ENCODE assay signal across 30 mouse cellular contexts in the genomic region with DNA sequence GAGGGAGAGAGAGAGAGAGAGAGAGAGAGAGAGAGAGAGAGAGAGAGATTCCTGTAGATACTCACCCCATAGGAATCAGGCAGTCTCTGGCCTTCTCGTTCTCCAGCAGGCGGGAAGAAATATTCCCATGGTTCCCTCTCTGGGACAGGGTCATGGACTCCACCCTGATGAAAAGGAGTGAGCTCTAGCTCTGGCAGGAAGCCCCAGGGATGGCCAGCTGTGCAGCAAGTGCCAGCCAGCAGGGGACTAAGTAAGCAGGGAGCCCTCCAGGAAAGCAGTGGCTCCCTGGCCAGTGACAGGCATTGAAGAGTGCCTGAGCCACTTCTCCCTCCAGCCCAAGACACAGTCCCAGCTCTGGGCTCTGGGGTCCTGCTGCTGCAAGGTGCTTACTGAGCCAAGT. TPM values are rescaled to one million over a fixed set of nuclear protein-coding genes. Genes with fewer than 3 reads are reported as not detected.
"Had no signal": no experiment of that assay in that cellular context is flagged by ENCODE, and none has a peak within 500 bp of the region (broad histone marks: within the 10 kb centered on the region; RNA-seq: fewer than 3 reads in every experiment).

No protein-coding gene starts in this region.

- H3K4me1 ChIP-seq: heart, embryonic 13.5 days; hindbrain, embryonic 15.5 days; limb, embryonic 13.5 days had no signal

- DNase-seq: forebrain, postnatal 0 days; gastrocnemius, postnatal 14 days; gastrocnemius, postnatal 36 days; heart, adult 11 months; heart, adult 2 months; heart, postnatal 14 days; heart, postnatal 36 days; kidney, adult 11 months; kidney, adult 8-10 months; kidney, postnatal 14 days; layer of hippocampus, adult 9-11 months; layer of hippocampus, postnatal 36 days; left cerebral cortex, postnatal 4 days had no signal

- H3K4me2 ChIP-seq: heart, embryonic 11.5 days; heart, embryonic 13.5 days; heart, embryonic 15.5 days; hindbrain, embryonic 15.5 days; limb, embryonic 13.5 days; limb, embryonic 15.5 days; liver, embryonic 11.5 days had no signal

- H3K27ac ChIP-seq: heart, adult 2 months; heart, embryonic 13.5 days; heart, embryonic 15.5 days; hindbrain, embryonic 15.5 days; hindbrain, postnatal 0 days; limb, embryonic 13.5 days; limb, embryonic 15.5 days; liver, embryonic 14.5 days had no signal

- H3K9me3 ChIP-seq: heart, embryonic 13.5 days; heart, embryonic 15.5 days; hindbrain, embryonic 15.5 days; limb, embryonic 13.5 days; limb, embryonic 15.5 days had no signal

- H3K36me3 ChIP-seq: heart, embryonic 13.5 days; heart, embryonic 15.5 days; hindbrain, embryonic 15.5 days; limb, embryonic 13.5 days; limb, embryonic 15.5 days had no signal

- H3K4me3 ChIP-seq: heart, adult 2 months; heart, embryonic 13.5 days; heart, embryonic 15.5 days; hindbrain, embryonic 15.5 days; limb, embryonic 13.5 days; limb, embryonic 15.5 days had no signal

- ATAC-seq: forebrain, postnatal 0 days; hindbrain, postnatal 0 days; intestine, embryonic 16.5 days had no signal

- H3K9ac ChIP-seq: forebrain, postnatal 0 days; heart, embryonic 13.5 days; heart, embryonic 15.5 days; hindbrain, embryonic 15.5 days; limb, embryonic 13.5 days; limb, embryonic 15.5 days; liver, embryonic 14.5 days had no signal

RNA-seq across cellular contexts. Expression of gene Gm47289, which starts 7.2 kb away (rescaled TPM):
- polyA plus RNA-seq: forebrain, postnatal 0 days; heart, adult 2 months; heart, embryonic 11.5 days; heart, embryonic 15.5 days; heart, postnatal 0 days; hindbrain, embryonic 11.5 days; hindbrain, embryonic 15.5 days; hindbrain, postnatal 0 days; intestine, embryonic 14.5 days; intestine, embryonic 16.5 days; kidney, embryonic 16.5 days; large intestine, adult 2 months; limb, embryonic 11.5 days; limb, embryonic 13.5 days; limb, embryonic 15.5 days; liver, embryonic 11.5 days; liver, embryonic 14.5 days had no signal

RNA-seq across cellular contexts. Expression of gene Slc22a13, which starts 57.1 kb away (rescaled TPM):
- polyA plus RNA-seq: forebrain, postnatal 0 days; gonadal fat pad, adult 2 months; heart, embryonic 11.5 days; heart, embryonic 13.5 days; heart, embryonic 15.5 days; heart, postnatal 0 days; hindbrain, embryonic 11.5 days; hindbrain, embryonic 15.5 days; hindbrain, postnatal 0 days; intestine, embryonic 14.5 days; intestine, embryonic 16.5 days; limb, embryonic 11.5 days; limb, embryonic 13.5 days; limb, embryonic 15.5 days; liver, embryonic 11.5 days had no signal
